Mouse (Mus musculus): ENCODE data around the gene Epo. TPM values are rescaled to one million over a fixed set of nuclear protein-coding genes. Genes with fewer than 3 reads are reported as not detected.

The Epo gene
- polyA plus RNA-seq, 1 experiment from 2014 or later, result not detected

- in situ Hi-C loops (cut with MboI; ENCODE audit: low pct_unique_long_range_greater_than_20kb), result loop anchor here (5.0 kb wide), 1 partner anchor 123 kb away; the partner anchor contains the start of gene Slc12a9
- ATAC-seq (no peak), DNase-seq (ENCODE audit: low read depth, low spot score) (no peak)
- TF ChIP-seq CTCF (IDR thresholded peaks at IDR 0.05), result no peak
- POLR2A ChIA-PET, result interaction anchor here (0.8 kb wide), 1 partner anchor 39 kb away, joined by 3 read pairs; no protein-coding TSS in a partner anchor
- CTCF ChIA-PET, result interaction anchor here (0.8 to 2.4 kb wide), 7 partner anchors 11 to 61 kb away, joined by 3 to 9 read pairs (median 3); partner anchors contain the start of gene Pop7
- H3K27me3 ChIP-seq, result no peaks in the 10 kb centered on the region
Measured at GRCm38 (mm10) chr5:137455206-137455605, 77.8 kb downstream of the Epo start.

DNA sequence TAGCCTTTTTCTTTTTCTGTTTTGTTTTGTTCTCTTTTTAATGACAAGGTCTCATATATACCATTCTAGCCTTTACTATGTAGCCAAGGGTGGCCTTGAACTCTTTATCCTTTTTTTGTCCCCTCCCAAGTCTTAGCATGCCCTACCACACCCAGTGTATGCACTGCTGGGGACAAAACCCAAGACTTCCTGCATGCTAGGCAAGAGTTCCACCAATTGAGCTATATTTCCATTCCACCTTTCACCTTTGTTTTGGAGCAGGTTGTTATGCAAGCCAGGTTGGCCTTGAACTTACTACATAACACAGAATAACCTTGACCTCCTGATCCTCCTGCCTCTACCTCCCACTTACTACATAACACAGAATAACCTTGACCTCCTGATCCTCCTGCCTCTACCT lies 87.5 kb downstream of the Epo start:
- in situ Hi-C loops (cut with MboI; ENCODE audit: low pct_unique_long_range_greater_than_20kb), result no loop called here
- ATAC-seq (no peak), DNase-seq (ENCODE audit: low read depth, low spot score) (no peak)
- CTCF ChIA-PET, result interaction anchor here (1.2 to 1.9 kb wide), 3 partner anchors 9 to 13 kb away, joined by 3 to 6 read pairs (median 5); no protein-coding TSS in a partner anchor
- H3K27me3 ChIP-seq, result no peaks in the 10 kb centered on the region
- POLR2A ChIA-PET, result no interaction called here
- no peak for TF ChIP-seq CTCF (IDR thresholded peaks at IDR 0.05)

GRCm38 (mm10) chr5:137440216-137440855 lies 92.7 kb downstream of the Epo start:
- POLR2A ChIA-PET, result no interaction called here
- ATAC-seq, result no peak
- no peak for TF ChIP-seq CTCF (IDR thresholded peaks at IDR 0.05)
- CTCF ChIA-PET, result no interaction called here
- in situ Hi-C loops (cut with MboI; ENCODE audit: low pct_unique_long_range_greater_than_20kb), result no loop called here
- H3K27me3 ChIP-seq, result no peaks in the 10 kb centered on the region
- no peak for DNase-seq (ENCODE audit: low read depth, low spot score)

DNA sequence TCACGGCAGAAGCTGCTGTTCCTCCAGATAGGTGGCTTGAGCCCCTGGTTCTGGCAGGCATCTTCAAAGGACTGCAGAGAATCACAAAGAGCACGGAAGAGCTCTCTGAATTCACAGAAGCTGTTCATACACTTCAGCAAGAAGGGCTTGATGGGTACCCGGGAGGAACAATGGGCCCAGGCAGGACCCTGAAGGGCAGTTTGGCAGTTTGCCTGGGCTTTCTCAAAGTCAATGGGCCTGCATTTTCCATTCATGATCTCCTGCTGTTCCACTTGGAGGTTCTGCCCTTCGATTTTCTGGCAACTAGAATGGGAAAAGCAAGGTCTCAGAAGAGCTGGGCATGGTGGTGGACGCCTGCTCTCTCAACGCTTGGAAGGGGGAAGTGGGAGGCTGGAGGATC lies 99.2 kb downstream of the Epo start:
- ChIA-PET CTCF (interaction anchor here (1.1 kb wide), 1 partner anchor 14 kb away, joined by 3 read pairs; no protein-coding TSS in a partner anchor), POLR2A (no interaction called here)
- no peak for ATAC-seq
- H3K27me3 ChIP-seq, result no peaks in the 10 kb centered on the region
- no peak for TF ChIP-seq CTCF (IDR thresholded peaks at IDR 0.05)
- DNase-seq (ENCODE audit: low read depth, low spot score), result no peak
- in situ Hi-C loops (cut with MboI; ENCODE audit: low pct_unique_long_range_greater_than_20kb), result no loop called here

Other genes starting within 250 kb of the Epo start
- gene Ache, start 245.7 kb downstream of the Epo start, polyA plus RNA-seq (2021), result 1.8 TPM
- gene Ufsp1, start 238.6 kb downstream of the Epo start, polyA plus RNA-seq (2021), result 13.0 TPM
- 268 TPM for gene Srrt, start 225.6 kb downstream of the Epo start, polyA plus RNA-seq (2021)
- 155 TPM for gene Trip6, start 218.8 kb downstream of the Epo start, polyA plus RNA-seq (2021)
- 27.5 TPM for gene Slc12a9, start 199.6 kb downstream of the Epo start, polyA plus RNA-seq (2021)
- 109 TPM for gene Ephb4, start 183.1 kb downstream of the Epo start, polyA plus RNA-seq (2021)
- gene Zan, start 56.2 kb downstream of the Epo start, polyA plus RNA-seq (2021), result 7.9 TPM
- 43.2 TPM for gene Pop7, start 30.7 kb downstream of the Epo start, polyA plus RNA-seq (2021)
- 55.9 TPM for gene Gigyf1, start 14.7 kb downstream of the Epo start, polyA plus RNA-seq (2021)
- gene Gnb2, start 268 bp upstream of the Epo start, polyA plus RNA-seq (2021), result 963 TPM
- not detected for gene Actl6b, start 20.3 kb upstream of the Epo start, polyA plus RNA-seq (2021)
- not detected for gene Tfr2, start 36.6 kb upstream of the Epo start, polyA plus RNA-seq (2021)
- 65.4 TPM for gene Mospd3, start 67.8 kb upstream of the Epo start, polyA plus RNA-seq (2021)
- gene Pcolce, start 80.5 kb upstream of the Epo start, polyA plus RNA-seq (2021), result 990 TPM
- gene Fbxo24, start 95.8 kb upstream of the Epo start, polyA plus RNA-seq (2021), result 2.5 TPM
- gene Lrch4, start 95.9 kb upstream of the Epo start, polyA plus RNA-seq (2021), result 31.0 TPM
- gene Gm20605, start 95.9 kb upstream of the Epo start, polyA plus RNA-seq (2021), result 17.5 TPM
- gene Sap25, start 108.1 kb upstream of the Epo start, polyA plus RNA-seq (2021), result 5.2 TPM
- gene Irs3, start 112.5 kb upstream of the Epo start, polyA plus RNA-seq (2021), result 0.09 TPM
- 33.1 TPM for gene Agfg2, start 151.5 kb upstream of the Epo start, polyA plus RNA-seq (2021)
- 13.4 TPM for gene Nyap1, start 208.4 kb upstream of the Epo start, polyA plus RNA-seq (2021)
- 154 TPM for gene Tsc22d4, start 212.5 kb upstream of the Epo start, polyA plus RNA-seq (2021)
- gene Ppp1r35, start 245.6 kb upstream of the Epo start, polyA plus RNA-seq (2021), result 36.7 TPM